Mouse (Mus musculus) gastrocnemius, adult 8-10 months (tissue): ENCODE measurements at regions not wholly inside any gene's neighbourhood (a gene's known extent, or its start where the extent isn't known, plus 50 kb on each side); places are given as distances from the start of the nearest gene placed in this dataset.

Experiments used
- DNase-seq, 2 experiments: peaks; one replicate each; pipeline ENCODE4 v3.0.0; 2022; ENCODE audit warnings: low spot score in 2 of 2

- no peak for DNase-seq
Observed at GRCm38 (mm10) chr5:33512253-33512884, 78.6 kb upstream of the Nkx1-1 start.

- DNase-seq: no peak
Observed at GRCm38 (mm10) chr5:33511529-33512252, 77.9 kb upstream of the Nkx1-1 start.

- DNase-seq: no peak
Observed at GRCm38 (mm10) chr5:33505786-33506185, 72.0 kb upstream of the Nkx1-1 start.

- DNase-seq: no peak
Observed at GRCm38 (mm10) chr5:33501735-33502495, 68.1 kb upstream of the Nkx1-1 start.

GRCm38 (mm10) chr5:33501211-33501610 is 67.4 kb upstream of the Nkx1-1 start:
- DNase-seq: no peak

- DNase-seq: peak; percentile 20 to 45
Observed at GRCm38 (mm10) chr5:33495900-33496529, 62.2 kb upstream of the Nkx1-1 start.

- DNase-seq: no peak
Observed at GRCm38 (mm10) chr5:33495276-33495675, 61.5 kb upstream of the Nkx1-1 start.

GRCm38 (mm10) chr5:33492604-33493315 is 59.0 kb upstream of the Nkx1-1 start:
- no peak for DNase-seq

- no peak for DNase-seq
Observed at GRCm38 (mm10) chr5:33489286-33489685, 55.5 kb upstream of the Nkx1-1 start.

- no peak for DNase-seq
Observed at GRCm38 (mm10) chr5:33488152-33488561, 54.4 kb upstream of the Nkx1-1 start.

- DNase-seq: no peak
Observed at GRCm38 (mm10) chr5:33485765-33486164, 52.0 kb upstream of the Nkx1-1 start.
